20 mouse cellular contexts compared by ENCODE assay signal in the genomic region with DNA sequence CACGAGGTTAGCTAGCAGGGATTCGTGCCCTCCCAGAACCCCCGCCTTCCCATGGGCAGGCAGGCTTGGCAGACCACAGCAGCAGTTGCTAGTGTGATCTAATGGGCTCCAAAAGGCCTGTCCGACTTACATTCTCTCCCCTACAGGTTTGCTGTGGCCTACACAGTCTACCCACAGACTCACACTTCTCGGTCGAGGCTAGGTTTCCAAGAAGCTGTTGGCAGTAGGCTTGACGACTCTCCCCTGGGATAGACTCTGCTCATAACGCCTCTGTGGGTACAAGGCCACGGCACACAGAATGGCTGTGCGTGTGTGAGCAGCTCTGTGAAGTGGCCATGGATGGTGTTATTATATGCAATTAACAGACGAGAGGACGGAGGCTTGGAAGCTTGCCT. TPM values are rescaled to one million over a fixed set of nuclear protein-coding genes. Genes with fewer than 3 reads are reported as not detected.
DNase-seq lines count a peak whose midpoint lies in the region; ATAC-seq lines count a peak whose summit lies in the region.
"Had no signal": no experiment of that assay in that cellular context is flagged by ENCODE, and none has a peak within 500 bp of the region (broad histone marks: within the 10 kb centered on the region; RNA-seq: fewer than 3 reads in every experiment).

No protein-coding gene starts in this region.

- 77% methylated on average over 12 of the region's 12 CpGs for WGBS in hindbrain, embryonic 13.5 days
- WGBS in hindbrain, embryonic 10.5 days: 90% methylated on average over 12 of the region's 12 CpGs
- WGBS in forebrain, embryonic 15.5 days: 54% methylated on average over 12 of the region's 12 CpGs
- 70% methylated on average over 12 of the region's 12 CpGs for WGBS in midbrain, embryonic 16.5 days

- H3K27me3 ChIP-seq in hindbrain, embryonic 13.5 days: peaks cover 15% of the 10 kb centered on the region
- H3K27me3 ChIP-seq in hindbrain, embryonic 10.5 days (ENCODE audit: insufficient read depth, poor library complexity, severe bottlenecking): peaks cover 36% of the 10 kb centered on the region
- peaks cover 15% of the 10 kb centered on the region for H3K27me3 ChIP-seq in forebrain, embryonic 15.5 days
- H3K27me3 ChIP-seq in midbrain, embryonic 16.5 days (ENCODE audit: control insufficient read depth, insufficient read depth, low read depth, low read length): no peaks in the 10 kb centered on the region

- peak overlapping the region; percentile 58 for H3K4me2 ChIP-seq in hindbrain, embryonic 13.5 days
- H3K4me2 ChIP-seq in forebrain, embryonic 15.5 days (replicated peaks): peak overlapping the region; percentile 73
- peak overlapping the region; percentile 78 for H3K4me2 ChIP-seq in midbrain, embryonic 16.5 days (ENCODE audit: low read length)
- H3K4me2 ChIP-seq: limb, embryonic 13.5 days; liver, embryonic 15.5 days had no signal

- peak overlapping the region; percentile 89 for H3K9ac ChIP-seq in hindbrain, embryonic 13.5 days
- no peak overlapping the region for H3K9ac ChIP-seq in forebrain, embryonic 15.5 days (replicated peaks)
- peak overlapping the region; percentile 89 for H3K9ac ChIP-seq in midbrain, embryonic 16.5 days (ENCODE audit: low read depth, low read length)
- H3K9ac ChIP-seq: embryonic facial prominence, embryonic 15.5 days; limb, embryonic 13.5 days; liver, embryonic 15.5 days had no signal

- no peak for DNase-seq in hindbrain, embryonic 10.5 days (ENCODE audit: low spot score)
- DNase-seq in adipocyte (ENCODE audit: low spot score): peak; percentile 67
- DNase-seq in right cerebral cortex, postnatal 10 days (ENCODE audit: low spot score in 2 of 2): no peak
- no peak for DNase-seq in thymus, postnatal 0 days (ENCODE audit: low spot score)
- no peak for DNase-seq in c-Kit-positive CD71-positive TER-119-positive erythroid progenitor cells, embryonic 14.5 days (ENCODE audit: low spot score)
- DNase-seq: adrenal gland, postnatal 14 days; embryo, embryonic 11 days; gastrocnemius, postnatal 10 days; heart, adult 18-20 months; kidney, adult 9 months; kidney, postnatal 4 days; lung, postnatal 10 days had no signal

- peaks cover 41% of the 10 kb centered on the region for H3K4me1 ChIP-seq in hindbrain, embryonic 13.5 days (replicated peaks)
- peaks cover 11% of the 10 kb centered on the region for H3K4me1 ChIP-seq in hindbrain, embryonic 10.5 days (replicated peaks)
- H3K4me1 ChIP-seq in forebrain, embryonic 15.5 days: peaks cover 33% of the 10 kb centered on the region
- H3K4me1 ChIP-seq in midbrain, embryonic 16.5 days (ENCODE audit: control insufficient read depth, insufficient read depth, low read length): peaks cover 29% of the 10 kb centered on the region

- no peaks in the 10 kb centered on the region for H3K36me3 ChIP-seq in hindbrain, embryonic 13.5 days
- H3K36me3 ChIP-seq in hindbrain, embryonic 10.5 days: no peaks in the 10 kb centered on the region
- H3K36me3 ChIP-seq in forebrain, embryonic 15.5 days: no peaks in the 10 kb centered on the region
- H3K36me3 ChIP-seq in midbrain, embryonic 16.5 days (ENCODE audit: control insufficient read depth, insufficient read depth, low read length): peaks cover 4% of the 10 kb centered on the region; the same call in 1 of the 2 replicates
- H3K36me3 ChIP-seq: embryonic facial prominence, embryonic 15.5 days; limb, embryonic 13.5 days; liver, embryonic 15.5 days had no signal

- H3K9me3 ChIP-seq in hindbrain, embryonic 13.5 days: no peaks in the 10 kb centered on the region
- H3K9me3 ChIP-seq in hindbrain, embryonic 10.5 days: no peaks in the 10 kb centered on the region
- H3K9me3 ChIP-seq in forebrain, embryonic 15.5 days: no peaks in the 10 kb centered on the region
- H3K9me3 ChIP-seq in midbrain, embryonic 16.5 days (replicated peaks; ENCODE audit: control insufficient read depth, low read length, poor library complexity, severe bottlenecking): no peaks in the 10 kb centered on the region
- H3K9me3 ChIP-seq: embryonic facial prominence, embryonic 15.5 days; limb, embryonic 13.5 days; liver, embryonic 15.5 days had no signal

- H3K4me3 ChIP-seq in hindbrain, embryonic 13.5 days: peak overlapping the region; percentile 57
- H3K4me3 ChIP-seq in hindbrain, embryonic 10.5 days: no peak overlapping the region
- peak overlapping the region; percentile 61 for H3K4me3 ChIP-seq in forebrain, embryonic 15.5 days
- H3K4me3 ChIP-seq in midbrain, embryonic 16.5 days (ENCODE audit: low read depth, low read length): peak overlapping the region; percentile 67
- H3K4me3 ChIP-seq: limb, embryonic 13.5 days; liver, embryonic 15.5 days; myocyte had no signal

- H3K27ac ChIP-seq in hindbrain, embryonic 13.5 days: peak overlapping the region; percentile 89; the same call in 1 of the 2 replicates
- no peak overlapping the region for H3K27ac ChIP-seq in hindbrain, embryonic 10.5 days
- 0 out of 2 replicates have a peak overlapping the region, but pooled peaks have one; percentile 39 for H3K27ac ChIP-seq in forebrain, embryonic 15.5 days (replicated peaks)
- peak overlapping the region; percentile 90; the same call in 1 of the 2 replicates for H3K27ac ChIP-seq in midbrain, embryonic 16.5 days (ENCODE audit: low read length)
- H3K27ac ChIP-seq: embryonic facial prominence, embryonic 15.5 days; limb, embryonic 13.5 days; liver, embryonic 15.5 days had no signal

- ATAC-seq in hindbrain, embryonic 13.5 days (ENCODE audit: low FRiP score): no peak; the same call in 1 of the 2 replicates
- no peak for ATAC-seq in forebrain, embryonic 15.5 days (replicated peaks)
- ATAC-seq in midbrain, embryonic 16.5 days: peak; percentile 31; the same call in 1 of the 2 replicates

RNA-seq across cellular contexts. Expression of a gene that starts 9.9 kb away (rescaled TPM):
- 38.8 and 40.0 TPM in 2 replicates for polyA plus RNA-seq in hindbrain, embryonic 13.5 days (2015; fragmentation: Nextera tagmentation; extraction: Ambion mirVana)
- polyA plus RNA-seq in hindbrain, embryonic 10.5 days (2016; fragmentation: Nextera tagmentation; extraction: Ambion mirVana): 1.7 and 4.2 TPM in 2 replicates
- polyA plus RNA-seq in forebrain, embryonic 15.5 days (2015; fragmentation: Nextera tagmentation; extraction: Ambion mirVana): 28.6 and 31.5 TPM in 2 replicates
- polyA plus RNA-seq in midbrain, embryonic 16.5 days (2015; fragmentation: Nextera tagmentation; extraction: Ambion mirVana): 61.4 and 72.2 TPM in 2 replicates
- polyA plus RNA-seq in thymus, postnatal 0 days (2015; fragmentation: Nextera tagmentation; extraction: Ambion mirVana): 0.39 and 0.52 TPM in 2 replicates
- polyA plus RNA-seq: liver, embryonic 15.5 days had no signal

RNA-seq across cellular contexts. Expression of a gene that starts 55.2 kb away (rescaled TPM):
- 4.4 and 4.6 TPM in 2 replicates for polyA plus RNA-seq in hindbrain, embryonic 13.5 days (2015; fragmentation: Nextera tagmentation; extraction: Ambion mirVana)
- polyA plus RNA-seq in hindbrain, embryonic 10.5 days (2016; fragmentation: Nextera tagmentation; extraction: Ambion mirVana): 0.26 and 0.46 TPM in 2 replicates
- polyA plus RNA-seq in forebrain, embryonic 15.5 days (2015; fragmentation: Nextera tagmentation; extraction: Ambion mirVana): 0.54 and 0.78 TPM in 2 replicates
- polyA plus RNA-seq in midbrain, embryonic 16.5 days (2015; fragmentation: Nextera tagmentation; extraction: Ambion mirVana): 1.4 and 2.1 TPM in 2 replicates
- 0.36 and 0.49 TPM in 2 replicates for polyA plus RNA-seq in thymus, postnatal 0 days (2015; fragmentation: Nextera tagmentation; extraction: Ambion mirVana)
- polyA plus RNA-seq: C2C12 had no signal
